Mouse (Mus musculus) testis, adult 2 months (tissue): ENCODE data around the gene Ighmbp2. TPM values are rescaled to one million over a fixed set of nuclear protein-coding genes. Genes with fewer than 3 reads are reported as not detected.

Experiments
- H3K27ac ChIP-seq: fragments of 200-500 bp; 2 replicates; pipeline ENCODE4 v1.5.1; 2012; ENCODE audit warnings: low read depth, low read length; ENCODE audit not compliant: control insufficient read depth, insufficient read depth
- H3K27me3 ChIP-seq: fragments of 200-500 bp; 2 replicates; pipeline ENCODE4 v1.6.1; 2012; ENCODE audit warnings: mild to moderate bottlenecking, low read length, moderate library complexity; ENCODE audit not compliant: control insufficient read depth, insufficient read depth
- H3K36me3 ChIP-seq: fragments of 200-500 bp; 2 replicates; pipeline ENCODE4 v1.6.1; 2012; ENCODE audit warnings: mild to moderate bottlenecking, low read length; ENCODE audit not compliant: control insufficient read depth, insufficient read depth
- H3K4me1 ChIP-seq: fragments of 200-500 bp; 2 replicates; pipeline ENCODE4 v1.6.1; 2012; ENCODE audit warnings: low read length; ENCODE audit not compliant: control insufficient read depth, insufficient read depth
- H3K4me3 ChIP-seq: fragments of 200-500 bp; 2 replicates; pipeline ENCODE4 v1.5.1; 2012; ENCODE audit warnings: low read depth, mild to moderate bottlenecking, low read length, moderate library complexity, mixed read lengths; ENCODE audit not compliant: control insufficient read depth
- CTCF ChIP-seq: fragments of 200-500 bp; IDR thresholded peaks from 2 replicates; pipeline ENCODE4 v1.5.1; 2012; ENCODE audit warnings: low read depth, mild to moderate bottlenecking, inconsistent platforms, low read length, moderate library complexity; ENCODE audit not compliant: control insufficient read depth, insufficient read depth, insufficient replicate concordance
- POLR2A ChIP-seq: fragments of 200-500 bp; IDR thresholded peaks from 2 replicates; pipeline ENCODE4 v1.6.1; 2012; ENCODE audit warnings: low read depth, mild to moderate bottlenecking, inconsistent platforms, low read length, moderate library complexity; ENCODE audit not compliant: control insufficient read depth
- polyA plus RNA-seq: library from polyadenylated mRNA; depleted of rRNA; stranded (reverse); fragments of >200 nt; gene quantifications from 2 replicates; pipeline ENCODE4 v1.2.3, GENCODE M21; 2012; rRNA removed

Gene Ighmbp2
- polyA plus RNA-seq = 4.1 and 4.4 TPM in 2 replicates

DNA sequence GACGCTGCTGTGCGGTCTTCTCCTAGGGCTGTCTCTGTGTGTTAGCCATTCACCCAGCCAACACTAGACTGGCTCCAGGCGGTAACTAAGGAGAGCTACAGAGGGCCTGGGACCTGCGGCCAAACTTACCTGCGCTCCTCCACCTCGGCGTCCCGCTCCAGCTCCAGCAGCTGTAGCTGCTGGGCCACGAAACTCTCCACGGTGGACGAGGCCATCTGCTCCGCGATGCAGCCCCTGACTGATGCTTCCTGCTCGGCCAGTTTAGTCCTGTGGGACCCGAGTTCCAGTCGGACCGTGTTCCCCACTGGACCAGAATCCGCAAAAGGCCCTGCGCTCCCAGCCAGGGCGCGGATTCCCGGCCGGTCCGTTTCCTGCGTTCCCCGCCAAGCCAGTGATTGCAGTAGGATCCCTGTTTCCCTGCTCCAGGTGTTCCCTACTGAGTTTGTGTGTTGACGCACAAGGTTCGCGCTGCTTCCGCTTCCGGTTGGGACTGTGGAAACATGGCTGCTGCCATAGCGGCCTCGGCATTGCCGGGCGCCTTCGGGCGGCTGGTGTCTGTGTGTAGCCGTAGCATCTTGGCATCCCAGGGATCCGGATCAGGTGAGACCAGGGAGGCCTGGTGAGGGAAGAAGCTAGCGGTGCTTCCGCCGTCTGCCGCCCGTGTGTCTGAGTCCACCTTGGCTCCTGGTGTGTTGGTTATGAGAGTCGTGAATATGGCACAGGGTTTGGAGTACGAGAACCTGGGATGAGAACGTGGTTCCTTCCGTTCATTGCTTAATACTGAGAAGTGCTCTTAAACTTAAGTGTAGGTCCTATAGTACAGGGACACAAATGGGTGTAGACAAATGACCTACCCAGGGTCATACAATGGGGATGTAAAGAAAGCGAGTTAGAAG is at the start of gene Ighmbp2, which contains the start of gene Mrpl21:
Gene Ighmbp2, minus strand, starts transcription at position 446 of the 896 bp plus-strand sequence.
Gene Mrpl21, plus strand, starts transcription at position 330 of the 896 bp plus-strand sequence.
- Histone ChIP-seq H3K4me1 (peaks cover 7% of the 10 kb centered on the region; the same call in 1 of the 2 replicates), H3K4me3 (peak within 1 kb of the TSS; percentile 100), H3K36me3 (no peaks in the 10 kb centered on the region; the same call in 1 of the 2 replicates), H3K27me3 (no peaks in the 10 kb centered on the region), H3K27ac (0 out of 2 replicates have a peak within 1 kb of the TSS, but pooled peaks have one; percentile 63)
- peak; percentile 88 for TF ChIP-seq POLR2A
- TF ChIP-seq CTCF = no peak

GRCm38 (mm10) chr19:3326479-3327047 is 43.7 kb upstream of the Ighmbp2 start:
- H3K36me3 ChIP-seq = no peaks in the 10 kb centered on the region
- H3K27me3 ChIP-seq = no peaks in the 10 kb centered on the region
- no peak overlapping the region for H3K27ac ChIP-seq
- TF ChIP-seq CTCF = no peak
- no peak for TF ChIP-seq POLR2A
- peaks cover 34% of the 10 kb centered on the region for H3K4me1 ChIP-seq
- no peak overlapping the region for H3K4me3 ChIP-seq

GRCm38 (mm10) chr19:3325771-3326478 is 43.1 kb upstream of the Ighmbp2 start:
- Histone ChIP-seq H3K27ac (peak overlapping the region; percentile 65), H3K4me1 (peaks cover 36% of the 10 kb centered on the region), H3K36me3 (no peaks in the 10 kb centered on the region), H3K4me3 (peak overlapping the region; percentile 62), H3K27me3 (no peaks in the 10 kb centered on the region)
- no peak for TF ChIP-seq CTCF
- no peak for TF ChIP-seq POLR2A

DNA sequence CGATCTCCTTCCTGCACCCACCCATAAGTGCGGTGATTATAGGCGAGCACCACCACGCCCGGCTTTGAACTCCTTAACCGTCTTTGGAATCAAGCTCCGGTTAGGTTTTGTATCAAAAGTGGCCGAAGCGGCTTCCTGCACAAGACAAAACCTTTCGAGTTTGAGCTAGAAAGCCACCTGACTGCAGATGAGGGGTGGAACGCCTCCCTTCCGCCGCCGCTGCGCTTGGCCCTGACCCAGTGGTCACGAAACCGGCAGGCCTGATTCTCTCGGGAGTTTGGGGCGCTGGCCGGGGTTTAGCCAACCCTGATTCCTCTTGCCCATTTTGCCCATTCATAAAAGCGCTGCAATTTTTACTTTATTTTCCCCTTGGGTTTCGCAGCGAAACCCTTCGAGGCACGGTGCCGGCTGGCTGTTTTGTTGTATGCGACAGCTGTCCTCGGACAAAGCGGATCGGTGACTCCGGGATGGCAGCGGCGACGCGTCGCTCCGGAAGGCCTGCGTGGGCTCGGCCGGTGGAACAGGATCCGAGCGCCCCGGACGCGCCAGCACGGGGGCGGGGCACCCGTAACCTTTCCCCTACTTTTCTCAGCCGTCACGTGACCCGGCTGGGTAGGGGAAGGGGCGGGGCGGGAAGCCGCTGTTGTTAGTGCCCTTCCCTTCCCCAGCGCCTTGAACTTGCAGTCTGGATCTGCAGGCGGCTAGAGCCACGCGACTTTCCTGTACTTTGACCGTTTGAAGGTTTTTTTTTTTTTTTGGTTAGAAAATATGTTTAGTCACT is 42.3 kb upstream of the Ighmbp2 start:
- H3K36me3 ChIP-seq = no peaks in the 10 kb centered on the region
- TF ChIP-seq POLR2A = peak; percentile 40; the same call in 1 of the 2 replicates
- no peak for TF ChIP-seq CTCF
- H3K4me3 ChIP-seq = peak overlapping the region; percentile 62
- peaks cover 36% of the 10 kb centered on the region for H3K4me1 ChIP-seq
- peak overlapping the region; percentile 81 for H3K27ac ChIP-seq
- H3K27me3 ChIP-seq = no peaks in the 10 kb centered on the region

GRCm38 (mm10) chr19:3324271-3324811 is 41.5 kb upstream of the Ighmbp2 start:
- no peak for TF ChIP-seq CTCF
- TF ChIP-seq POLR2A = no peak
- no peaks in the 10 kb centered on the region for H3K36me3 ChIP-seq
- H3K4me1 ChIP-seq = peaks cover 36% of the 10 kb centered on the region
- H3K27me3 ChIP-seq = no peaks in the 10 kb centered on the region
- peak overlapping the region; percentile 87 for H3K4me3 ChIP-seq
- peak overlapping the region; percentile 81 for H3K27ac ChIP-seq

DNA sequence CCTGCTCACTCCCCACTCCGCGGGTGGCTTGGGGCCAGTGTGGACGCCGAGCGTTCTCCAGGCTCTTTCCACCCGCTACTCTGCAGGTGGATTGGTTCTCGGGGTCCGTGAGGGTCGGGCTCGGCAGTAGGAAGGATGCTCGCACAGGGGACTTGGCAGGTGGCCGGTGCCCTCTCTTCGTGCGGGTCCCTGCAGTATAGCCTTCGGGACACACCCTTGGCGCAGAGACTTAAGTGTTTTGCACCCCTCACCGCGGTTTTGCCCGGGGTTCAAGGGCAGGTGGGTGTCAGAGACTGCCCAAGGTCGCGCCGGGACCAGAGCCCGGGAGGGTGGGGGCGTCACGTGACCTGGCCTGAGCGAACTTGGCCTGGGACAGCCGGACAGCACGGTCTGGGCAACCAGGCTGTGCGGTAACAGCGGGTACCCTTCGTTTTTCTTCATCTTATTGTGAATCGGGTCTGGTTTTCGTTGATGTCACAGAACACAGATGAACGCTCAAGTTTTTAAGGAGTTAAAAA is 41.0 kb upstream of the Ighmbp2 start:
- Histone ChIP-seq H3K4me1 (peaks cover 36% of the 10 kb centered on the region), H3K27me3 (no peaks in the 10 kb centered on the region), H3K4me3 (peak overlapping the region; percentile 87), H3K27ac (peak overlapping the region; percentile 81), H3K36me3 (no peaks in the 10 kb centered on the region)
- no peak for TF ChIP-seq POLR2A
- TF ChIP-seq CTCF = no peak
